Mouse (Mus musculus): ENCODE measurements at regions not wholly inside any gene's neighbourhood (a gene's known extent, or its start where the extent isn't known, plus 50 kb on each side); places are given as distances from the start of the nearest gene placed in this dataset.

- no peak for DNase-seq
Measured at GRCm38 (mm10) chr10:70738686-70739085, 82.9 kb upstream of the Phyhipl start.

GRCm38 (mm10) chr10:70733956-70734355 is 78.2 kb upstream of the Phyhipl start:
- DNase-seq: no peak

- no peak for DNase-seq
Measured at GRCm38 (mm10) chr10:70733478-70733877, 77.7 kb upstream of the Phyhipl start.

- no peak for DNase-seq
Measured at GRCm38 (mm10) chr10:70725091-70725490, 69.3 kb upstream of the Phyhipl start.

GRCm38 (mm10) chr10:70722783-70723182 is 67.0 kb upstream of the Phyhipl start:
- no peak for DNase-seq

GRCm38 (mm10) chr10:70722381-70722780 is 66.6 kb upstream of the Phyhipl start:
- DNase-seq: no peak

GRCm38 (mm10) chr10:70717464-70717863 is 61.7 kb upstream of the Phyhipl start:
- no peak for DNase-seq

- no peak for DNase-seq
Measured at GRCm38 (mm10) chr10:70717025-70717424, 61.3 kb upstream of the Phyhipl start.

- DNase-seq: no peak
Measured at GRCm38 (mm10) chr10:70713306-70713705, 57.5 kb upstream of the Phyhipl start.

GRCm38 (mm10) chr10:70708806-70709205 is 53.0 kb upstream of the Phyhipl start:
- no peak for DNase-seq

All from kidney, adult 18-20 months (tissue).